Comparison of ENCODE assay signal across 10 mouse cellular contexts in the genomic region with DNA sequence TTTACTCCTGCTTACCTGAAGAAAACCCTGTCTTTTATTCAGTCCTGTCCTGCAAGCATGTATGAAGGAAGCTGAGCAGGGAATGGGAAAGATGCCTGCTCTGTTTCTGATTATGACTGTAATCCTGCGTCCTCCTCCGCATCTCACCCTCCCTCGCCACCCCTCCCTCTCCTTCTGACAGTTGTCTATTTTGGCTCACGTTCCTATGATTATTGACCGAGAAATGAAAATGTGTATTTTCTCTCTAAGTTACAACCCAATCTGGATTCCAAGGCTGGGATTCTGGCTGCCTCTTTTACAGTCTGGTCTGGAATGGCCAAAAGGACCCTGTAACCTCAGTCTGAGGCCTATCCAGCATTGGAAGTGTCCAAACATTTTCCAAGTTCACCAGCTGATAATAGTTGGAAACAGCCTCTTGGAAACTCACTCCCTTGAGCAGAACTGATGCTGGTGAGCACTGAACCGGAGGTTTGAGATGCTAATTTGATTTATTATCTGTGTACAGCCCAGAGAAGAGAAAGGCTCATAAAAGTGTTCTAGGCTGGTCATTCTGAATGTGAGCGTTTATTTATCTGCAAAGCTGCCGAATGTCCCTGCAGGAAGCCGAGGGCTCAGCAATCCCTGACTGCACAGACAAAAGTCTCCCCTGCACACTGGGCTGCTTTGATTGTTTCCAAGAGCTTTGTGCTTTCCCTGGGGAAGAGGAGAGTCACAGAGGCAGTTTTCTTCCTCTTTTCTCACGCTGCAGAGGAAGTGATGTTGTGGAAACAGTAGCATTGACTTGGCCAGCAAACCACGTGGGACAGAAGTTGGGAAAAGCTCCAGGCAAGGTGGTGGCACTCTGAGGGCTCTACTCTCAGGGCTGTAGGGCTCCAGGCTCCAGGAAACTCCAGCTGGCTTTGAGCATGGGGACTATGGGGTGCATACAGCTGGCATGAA. TPM values are rescaled to one million over a fixed set of nuclear protein-coding genes. Genes with fewer than 3 reads are reported as not detected.
DNase-seq lines count a peak whose midpoint lies in the region; ATAC-seq lines count a peak whose summit lies in the region.
"Had no signal": no experiment of that assay in that cellular context is flagged by ENCODE, and none has a peak within 500 bp of the region (broad histone marks: within the 10 kb centered on the region; RNA-seq: fewer than 3 reads in every experiment).

No protein-coding gene starts in this region.

- 52% methylated on average over 11 of the region's 11 CpGs for whole genome bisulfite sequencing in forebrain, embryonic 10.5 days
- 37% methylated on average over 11 of the region's 11 CpGs for WGBS in forebrain, embryonic 16.5 days
- WGBS in embryonic facial prominence, embryonic 10.5 days: 46% methylated on average over 11 of the region's 11 CpGs
- 50% methylated on average over 11 of the region's 11 CpGs for WGBS in hindbrain, embryonic 13.5 days
- 46% methylated on average over 11 of the region's 11 CpGs for WGBS in lung, embryonic 16.5 days

- H3K9ac ChIP-seq in forebrain, embryonic 16.5 days (replicated peaks; ENCODE audit: low read depth, low read length): no peak overlapping the region
- H3K9ac ChIP-seq in hindbrain, embryonic 13.5 days: no peak overlapping the region
- H3K9ac ChIP-seq in lung, embryonic 16.5 days (ENCODE audit: low read length): no peak overlapping the region
- H3K9ac ChIP-seq: liver, embryonic 13.5 days had no signal

- DNase-seq in forebrain, embryonic 10.5 days (ENCODE audit: extremely low spot score, low spot score): no peak
- DNase-seq in embryonic facial prominence, embryonic 10.5 days (ENCODE audit: low spot score): no peak
- DNase-seq in retina, embryonic 14.5 days (ENCODE audit: low spot score): no peak
- DNase-seq in thymus, postnatal 10 days (ENCODE audit: low spot score in 2 of 2): no peak
- no peak for DNase-seq in right cerebral cortex, adult 2 months (ENCODE audit: low spot score in 2 of 2)
- DNase-seq: B cell, adult 2 months; liver, embryonic 13.5 days had no signal

- H3K9me3 ChIP-seq in forebrain, embryonic 10.5 days: no peaks in the 10 kb centered on the region
- H3K9me3 ChIP-seq in forebrain, embryonic 16.5 days (ENCODE audit: control insufficient read depth, low read length): no peaks in the 10 kb centered on the region
- no peaks in the 10 kb centered on the region for H3K9me3 ChIP-seq in embryonic facial prominence, embryonic 10.5 days
- no peaks in the 10 kb centered on the region for H3K9me3 ChIP-seq in hindbrain, embryonic 13.5 days
- H3K9me3 ChIP-seq in lung, embryonic 16.5 days (ENCODE audit: control insufficient read depth, low read length): no peaks in the 10 kb centered on the region
- H3K9me3 ChIP-seq: liver, embryonic 13.5 days had no signal

- no peak overlapping the region for H3K4me3 ChIP-seq in forebrain, embryonic 10.5 days
- H3K4me3 ChIP-seq in forebrain, embryonic 16.5 days (replicated peaks; ENCODE audit: low read length): no peak overlapping the region
- H3K4me3 ChIP-seq in embryonic facial prominence, embryonic 10.5 days: no peak overlapping the region
- H3K4me3 ChIP-seq in hindbrain, embryonic 13.5 days: no peak overlapping the region
- H3K4me3 ChIP-seq in lung, embryonic 16.5 days (ENCODE audit: low read length): no peak overlapping the region
- H3K4me3 ChIP-seq: liver, embryonic 13.5 days had no signal

- H3K27me3 ChIP-seq in forebrain, embryonic 10.5 days (ENCODE audit: poor library complexity, severe bottlenecking): peaks cover 56% of the 10 kb centered on the region
- H3K27me3 ChIP-seq in forebrain, embryonic 16.5 days (replicated peaks; ENCODE audit: control insufficient read depth, insufficient read depth, low read length): 0 out of 2 replicates have a peak, but pooled peaks cover 3% of the 10 kb centered on the region
- peaks cover 41% of the 10 kb centered on the region for H3K27me3 ChIP-seq in embryonic facial prominence, embryonic 10.5 days (replicated peaks; ENCODE audit: low read depth, poor library complexity, severe bottlenecking)
- H3K27me3 ChIP-seq in hindbrain, embryonic 13.5 days: peaks cover 12% of the 10 kb centered on the region
- H3K27me3 ChIP-seq in lung, embryonic 16.5 days (ENCODE audit: control insufficient read depth, insufficient read depth, low read depth, low read length): 0 out of 2 replicates have a peak, but pooled peaks cover 4% of the 10 kb centered on the region

- peak overlapping the region; percentile 72 for H3K27ac ChIP-seq in forebrain, embryonic 10.5 days
- no peak overlapping the region for H3K27ac ChIP-seq in forebrain, embryonic 16.5 days (ENCODE audit: low read length)
- H3K27ac ChIP-seq in embryonic facial prominence, embryonic 10.5 days (replicated peaks): peak overlapping the region; percentile 40
- 0 out of 2 replicates have a peak overlapping the region, but pooled peaks have one; percentile 40 for H3K27ac ChIP-seq in hindbrain, embryonic 13.5 days
- peak overlapping the region; percentile 69 for H3K27ac ChIP-seq in lung, embryonic 16.5 days (ENCODE audit: low read length)
- H3K27ac ChIP-seq: liver, embryonic 13.5 days had no signal

- no peaks in the 10 kb centered on the region for H3K36me3 ChIP-seq in forebrain, embryonic 10.5 days (replicated peaks)
- H3K36me3 ChIP-seq in forebrain, embryonic 16.5 days (ENCODE audit: control insufficient read depth, insufficient read depth): no peaks in the 10 kb centered on the region
- no peaks in the 10 kb centered on the region for H3K36me3 ChIP-seq in embryonic facial prominence, embryonic 10.5 days (replicated peaks)
- no peaks in the 10 kb centered on the region for H3K36me3 ChIP-seq in hindbrain, embryonic 13.5 days
- no peaks in the 10 kb centered on the region for H3K36me3 ChIP-seq in lung, embryonic 16.5 days (ENCODE audit: control insufficient read depth, insufficient read depth, low read length)
- H3K36me3 ChIP-seq: liver, embryonic 13.5 days had no signal

- peaks cover 20% of the 10 kb centered on the region for H3K4me1 ChIP-seq in forebrain, embryonic 10.5 days
- 0 out of 2 replicates have a peak, but pooled peaks cover 3% of the 10 kb centered on the region for H3K4me1 ChIP-seq in forebrain, embryonic 16.5 days (replicated peaks; ENCODE audit: control insufficient read depth, insufficient read depth, low read length)
- H3K4me1 ChIP-seq in embryonic facial prominence, embryonic 10.5 days: peaks cover 11% of the 10 kb centered on the region
- 0 out of 2 replicates have a peak, but pooled peaks cover 6% of the 10 kb centered on the region for H3K4me1 ChIP-seq in hindbrain, embryonic 13.5 days (replicated peaks)
- 0 out of 2 replicates have a peak, but pooled peaks cover 2% of the 10 kb centered on the region for H3K4me1 ChIP-seq in lung, embryonic 16.5 days (replicated peaks; ENCODE audit: control insufficient read depth, insufficient read depth, low read length)
- H3K4me1 ChIP-seq: liver, embryonic 13.5 days had no signal

- no peak for ATAC-seq in forebrain, embryonic 16.5 days
- ATAC-seq in hindbrain, embryonic 13.5 days (ENCODE audit: low FRiP score): no peak
- peak; percentile 45; the same call in 1 of the 2 replicates for ATAC-seq in lung, embryonic 16.5 days (ENCODE audit: low read depth)

- no peak overlapping the region for H3K4me2 ChIP-seq in forebrain, embryonic 16.5 days (ENCODE audit: low read length)
- no peak overlapping the region for H3K4me2 ChIP-seq in hindbrain, embryonic 13.5 days
- H3K4me2 ChIP-seq in lung, embryonic 16.5 days (ENCODE audit: low read depth, low read length): no peak overlapping the region
- H3K4me2 ChIP-seq: liver, embryonic 13.5 days had no signal

RNA-seq across cellular contexts. Expression of a gene that starts 4.7 kb away (rescaled TPM):
- polyA plus RNA-seq in forebrain, embryonic 10.5 days (2016; fragmentation: Nextera tagmentation; extraction: Ambion mirVana): 18.0 and 18.9 TPM in 2 replicates
- polyA plus RNA-seq in forebrain, embryonic 16.5 days (2015; fragmentation: Nextera tagmentation; extraction: Ambion mirVana): 17.4 and 18.1 TPM in 2 replicates
- polyA plus RNA-seq in embryonic facial prominence, embryonic 10.5 days (2016; fragmentation: Nextera tagmentation; extraction: Ambion mirVana): 23.7 and 26.3 TPM in 2 replicates
- 17.8 and 18.1 TPM in 2 replicates for polyA plus RNA-seq in hindbrain, embryonic 13.5 days (2015; fragmentation: Nextera tagmentation; extraction: Ambion mirVana)
- polyA plus RNA-seq in lung, embryonic 16.5 days (2015; fragmentation: Nextera tagmentation; extraction: Ambion mirVana): 18.5 and 19.7 TPM in 2 replicates
